Mouse (Mus musculus) liver, adult 2 months (tissue): ENCODE data around the gene Gm7534.

Source experiments
- CTCF ChIP-seq: fragments of 200-500 bp; IDR thresholded peaks from 2 replicates; pipeline ENCODE4 v1.5.1; 2011; ENCODE audit warnings: low read depth, low read length, control low read depth
- POLR2A ChIP-seq: fragments of 200-500 bp; IDR thresholded peaks from 2 replicates; pipeline ENCODE4 v1.6.1; 2011; ENCODE audit warnings: low read length, control low read depth; ENCODE audit not compliant: insufficient read depth; ENCODE audit errors: extremely low read depth

DNA sequence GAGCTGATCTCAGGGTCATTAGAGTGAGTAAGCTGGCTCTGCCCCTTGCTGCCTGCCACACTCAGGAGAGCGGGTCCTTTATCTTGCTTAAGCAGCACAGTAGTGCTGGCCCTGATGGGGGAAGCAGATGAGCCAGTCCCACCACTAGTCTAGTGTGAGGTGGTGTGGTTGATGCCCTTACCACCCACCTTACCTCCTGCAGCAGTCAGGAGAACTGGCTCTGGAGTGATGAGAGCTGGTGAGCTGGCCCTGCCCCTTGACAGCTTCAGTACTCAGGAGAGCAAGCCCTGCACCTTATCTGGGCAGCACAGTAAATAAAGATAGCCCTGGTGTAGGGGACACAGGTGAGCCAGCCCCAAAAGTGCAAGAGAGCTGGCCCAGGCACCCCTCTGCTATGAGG is 21.7 kb downstream of the Gm7534 start:
- no peak for TF ChIP-seq CTCF
- TF ChIP-seq POLR2A: no peak
